Comparison of ENCODE assay signal across 8 mouse cellular contexts in genomic region chr8:61041951-61042350, GRCm38 (mm10). TPM values are rescaled to one million over a fixed set of nuclear protein-coding genes. Genes with fewer than 3 reads are reported as not detected.
DNase-seq lines count a peak whose midpoint lies in the region; ATAC-seq and TF ChIP-seq lines count a peak whose summit lies in the region.

No protein-coding gene starts in this region.

- DNase-seq in cerebellum, adult 11 months = peak; percentile 13
- DNase-seq in c-Kit-positive CD71-positive TER-119-positive erythroid progenitor cells, embryonic 14.5 days (ENCODE audit: low spot score) = peak; percentile 70
- DNase-seq in forelimb bud, embryonic 11.5 days (ENCODE audit: low read depth, low spot score) = peak; percentile 59
- DNase-seq in layer of hippocampus, adult 11-12 months (ENCODE audit: low spot score) = peak; percentile 69
- peak; percentile 68 for DNase-seq in lung, postnatal 0 days (ENCODE audit: low spot score)
- peak; percentile 63 to 78 for DNase-seq in right cerebral cortex, postnatal 10 days (ENCODE audit: low spot score in 2 of 2)

- H3K4me3 ChIP-seq in E14TG2a.4 (replicated peaks; ENCODE audit: low read length) = no peak overlapping the region
- H3K4me3 ChIP-seq in lung, postnatal 0 days (ENCODE audit: low read depth, low read length) = no peak overlapping the region

- H3K4me2 ChIP-seq in lung, postnatal 0 days (replicated peaks; ENCODE audit: low read depth, low read length) = no peak overlapping the region

- TF ChIP-seq CTCF in E14TG2a.4 (conservative IDR thresholded peaks at IDR 0.05; ENCODE audit: low read length) = peak; percentile 60
- peak; percentile 81 for TF ChIP-seq CTCF in lung, postnatal 0 days (IDR thresholded peaks at IDR 0.05)

- ATAC-seq in cerebellum, adult (ENCODE audit: insufficient number of reproducible peaks, low FRiP score, low TSS enrichment) = no peak
- ATAC-seq in lung, postnatal 0 days = no peak

- H3K27me3 ChIP-seq in E14TG2a.4 (ENCODE audit: insufficient read depth, low read length) = no peaks in the 10 kb centered on the region
- H3K27me3 ChIP-seq in lung, postnatal 0 days (replicated peaks; ENCODE audit: insufficient read depth, low read length) = no peaks in the 10 kb centered on the region

- no peaks in the 10 kb centered on the region for H3K9me3 ChIP-seq in E14TG2a.4 (ENCODE audit: low read length)
- H3K9me3 ChIP-seq in lung, postnatal 0 days (ENCODE audit: low read length) = no peaks in the 10 kb centered on the region

- TF ChIP-seq EP300 in lung, postnatal 0 days (IDR thresholded peaks at IDR 0.05) = no peak

- H3K9ac ChIP-seq in lung, postnatal 0 days (replicated peaks; ENCODE audit: low read depth) = no peak overlapping the region

- no peaks in the 10 kb centered on the region for H3K4me1 ChIP-seq in E14TG2a.4 (replicated peaks; ENCODE audit: low read depth, low read length)
- H3K4me1 ChIP-seq in lung, postnatal 0 days (ENCODE audit: insufficient read depth, low read depth, low read length) = no peaks in the 10 kb centered on the region

- peaks cover 10% of the 10 kb centered on the region; the same call in 1 of the 2 replicates for H3K36me3 ChIP-seq in E14TG2a.4 (ENCODE audit: insufficient read depth, low read length)
- H3K36me3 ChIP-seq in lung, postnatal 0 days (ENCODE audit: insufficient read depth, low read length) = no peaks in the 10 kb centered on the region

- H3K27ac ChIP-seq in lung, postnatal 0 days (ENCODE audit: low read length) = no peak overlapping the region

RNA-seq across cellular contexts. Expression of gene Nek1, which starts 49.0 kb away (rescaled TPM):
- polyA plus RNA-seq in lung, postnatal 0 days (2015; fragmentation: Nextera tagmentation; extraction: Ambion mirVana) = 9.7 and 10.5 TPM in 2 replicates

RNA-seq across cellular contexts. Expression of gene Clcn3, which starts 58.9 kb away (rescaled TPM):
- 17.1 and 17.9 TPM in 2 replicates for polyA plus RNA-seq in lung, postnatal 0 days (2015; fragmentation: Nextera tagmentation; extraction: Ambion mirVana)

Comparison
In these comparisons a context has a peak if more than half of its experiments do, and no peak if none do; other contexts are left out.
1. DNase-seq: peak in every context shown above with its lines; median percentile 70 in right cerebral cortex, postnatal 10 days; 70 in c-Kit-positive CD71-positive TER-119-positive erythroid progenitor cells, embryonic 14.5 days; 69 in layer of hippocampus, adult 11-12 months; 68 in lung, postnatal 0 days; 59 in forelimb bud, embryonic 11.5 days; 13 in cerebellum, adult 11 months.